Mouse (Mus musculus) liver, postnatal 0 days (tissue): ENCODE results near the gene Mgst2. TPM values are rescaled to one million over a fixed set of nuclear protein-coding genes. Genes with fewer than 3 reads are reported as not detected.

ENCODE experiments used
- ATAC-seq: fragments of 200-750 bp; cut with Nextera tagmentation; 2 replicates; pipeline ENCODE4 v1.8.0; 2017; ENCODE audit warnings: mild to moderate bottlenecking, moderate library complexity
- DNase-seq: peaks from one replicate; pipeline ENCODE4 v3.0.0-alpha.2; 2016
- H3K27ac ChIP-seq: fragments of 300-500 bp; sonication (generic); 2 replicates; pipeline ENCODE4 v1.5.1; 2014; ENCODE audit warnings: antibody characterized with exemption, moderate library complexity, mild to moderate bottlenecking, low read depth
- H3K27me3 ChIP-seq: fragments of 300-500 bp; sonication (generic); 2 replicates; pipeline ENCODE4 v1.6.1; 2014; ENCODE audit warnings: low read length, control low read depth, mixed read lengths; ENCODE audit not compliant: insufficient read depth
- H3K36me3 ChIP-seq: fragments of 300-500 bp; sonication (generic); replicated peaks from 2 replicates; pipeline ENCODE4 v1.6.1; 2014; ENCODE audit warnings: mild to moderate bottlenecking, control low read depth, low read length, moderate library complexity, mixed read lengths; ENCODE audit not compliant: insufficient read depth
- H3K4me1 ChIP-seq: fragments of 300-500 bp; sonication (generic); 2 replicates; pipeline ENCODE4 v1.6.1; 2014; ENCODE audit warnings: antibody characterized with exemption, mild to moderate bottlenecking, control low read depth; ENCODE audit not compliant: insufficient read depth
- H3K4me2 ChIP-seq: fragments of 300-500 bp; sonication (generic); 2 replicates; pipeline ENCODE4 v1.6.1; 2014; ENCODE audit warnings: low read depth, mild to moderate bottlenecking, low read length, moderate library complexity, mixed read lengths
- H3K4me3 ChIP-seq: fragments of 300-500 bp; sonication (generic); 2 replicates; pipeline ENCODE4 v1.5.1; 2014; ENCODE audit warnings: low read depth, low read length
- H3K9ac ChIP-seq: fragments of 300-500 bp; sonication (generic); replicated peaks from 2 replicates; pipeline ENCODE4 v1.6.1; 2014; ENCODE audit warnings: mild to moderate bottlenecking, moderate library complexity
- H3K9me3 ChIP-seq: fragments of 300-500 bp; sonication (generic); 2 replicates; pipeline ENCODE4 v1.6.1; 2016; ENCODE audit warnings: mild to moderate bottlenecking, control low read depth, low read length, mixed read lengths
- CTCF ChIP-seq: sonication (generic); IDR thresholded peaks from 2 replicates; pipeline ENCODE4 v1.5.1; 2016; ENCODE audit warnings: antibody characterized with exemption, low read depth
- EP300 ChIP-seq: IDR thresholded peaks from 2 replicates; pipeline ENCODE4 v1.6.1; 2016; ENCODE audit warnings: antibody characterized with exemption, low read depth, mild to moderate bottlenecking
- WGBS: fragments of 180-500 bp; shearing (Covaris S2); extraction: QIAGEN DNeasy Blood & Tissue Kit; methylation state at CpG from one replicate; pipeline ENCODE4 v1.1.7; 2014; ENCODE audit not compliant: insufficient replicate concordance; 5-methylcytosine and 5-hydroxymethylcytosine counted together
- polyA plus RNA-seq: library from polyadenylated mRNA; unstranded; fragments of >200 nt; fragmentation: Nextera tagmentation; extraction: Ambion mirVana; gene quantifications from 2 replicates; pipeline ENCODE4 v1.2.1, GENCODE M21; 2015

The Mgst2 gene
- polyA plus RNA-seq, 1 experiment from 2014 or later: 36.8 TPM

GRCm38 (mm10) chr3:51670414-51671070, 10.4 kb downstream of the Mgst2 start:
- no peak for DNase-seq
- H3K27ac ChIP-seq: peak overlapping the region; percentile 71
- H3K4me1 ChIP-seq: peaks cover 34% of the 10 kb centered on the region
- ATAC-seq: peak; percentile 82
- H3K4me2 ChIP-seq: peak overlapping the region; percentile 32
- H3K9me3 ChIP-seq: no peaks in the 10 kb centered on the region
- WGBS: 41% methylated on average over 5 of the region's 5 CpGs
- TF ChIP-seq EP300: peak; percentile 89
- TF ChIP-seq CTCF: no peak
- H3K27me3 ChIP-seq: no peaks in the 10 kb centered on the region
- no peaks in the 10 kb centered on the region; the same call in 1 of the 2 replicates for H3K36me3 ChIP-seq
- no peak overlapping the region for H3K9ac ChIP-seq
- no peak overlapping the region for H3K4me3 ChIP-seq

GRCm38 (mm10) chr3:51671071-51671469, 10.9 kb downstream of the Mgst2 start:
- no peak overlapping the region for H3K9ac ChIP-seq
- peak overlapping the region; percentile 71; the same call in 1 of the 2 replicates for H3K27ac ChIP-seq
- ATAC-seq (no peak), DNase-seq (no peak)
- H3K4me2 ChIP-seq: peak overlapping the region; percentile 32; the same call in 1 of the 2 replicates
- H3K27me3 ChIP-seq: no peaks in the 10 kb centered on the region
- WGBS: 78% methylated on average over 1 of the region's 1 CpGs
- no peaks in the 10 kb centered on the region; the same call in 1 of the 2 replicates for H3K36me3 ChIP-seq
- H3K4me1 ChIP-seq: peaks cover 34% of the 10 kb centered on the region
- TF ChIP-seq EP300: no peak
- TF ChIP-seq CTCF: no peak
- H3K4me3 ChIP-seq: no peak overlapping the region
- H3K9me3 ChIP-seq: no peaks in the 10 kb centered on the region

DNA sequence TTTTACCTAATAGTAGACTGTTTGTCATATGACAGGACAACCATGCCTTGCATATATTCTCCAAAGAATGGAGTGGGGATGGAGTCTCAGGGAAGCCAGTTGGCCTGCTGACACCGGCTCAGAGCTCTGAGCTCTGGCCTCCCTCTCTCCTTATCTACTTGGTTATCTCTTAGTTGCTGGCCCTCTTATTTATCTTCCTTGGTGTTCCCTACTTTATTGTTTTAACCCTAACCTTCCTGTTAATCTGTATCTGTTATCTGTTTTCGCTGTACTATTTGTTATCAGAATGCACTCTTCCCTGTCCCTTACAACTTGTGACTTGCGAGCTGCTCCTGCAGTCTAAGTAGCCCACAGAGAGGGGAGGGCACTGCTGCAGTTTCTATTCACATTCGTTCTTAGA, 12.5 kb downstream of the Mgst2 start:
- ATAC-seq (no peak), DNase-seq (no peak)
- H3K4me2 ChIP-seq: no peak overlapping the region
- 43% methylated on average over 4 of the region's 4 CpGs for WGBS
- peaks cover 34% of the 10 kb centered on the region for H3K4me1 ChIP-seq
- H3K4me3 ChIP-seq: no peak overlapping the region
- no peaks in the 10 kb centered on the region; the same call in 1 of the 2 replicates for H3K36me3 ChIP-seq
- TF ChIP-seq EP300 (no peak), CTCF (no peak)
- H3K9ac ChIP-seq: no peak overlapping the region
- H3K9me3 ChIP-seq: no peaks in the 10 kb centered on the region
- no peaks in the 10 kb centered on the region for H3K27me3 ChIP-seq
- H3K27ac ChIP-seq: no peak overlapping the region

DNA sequence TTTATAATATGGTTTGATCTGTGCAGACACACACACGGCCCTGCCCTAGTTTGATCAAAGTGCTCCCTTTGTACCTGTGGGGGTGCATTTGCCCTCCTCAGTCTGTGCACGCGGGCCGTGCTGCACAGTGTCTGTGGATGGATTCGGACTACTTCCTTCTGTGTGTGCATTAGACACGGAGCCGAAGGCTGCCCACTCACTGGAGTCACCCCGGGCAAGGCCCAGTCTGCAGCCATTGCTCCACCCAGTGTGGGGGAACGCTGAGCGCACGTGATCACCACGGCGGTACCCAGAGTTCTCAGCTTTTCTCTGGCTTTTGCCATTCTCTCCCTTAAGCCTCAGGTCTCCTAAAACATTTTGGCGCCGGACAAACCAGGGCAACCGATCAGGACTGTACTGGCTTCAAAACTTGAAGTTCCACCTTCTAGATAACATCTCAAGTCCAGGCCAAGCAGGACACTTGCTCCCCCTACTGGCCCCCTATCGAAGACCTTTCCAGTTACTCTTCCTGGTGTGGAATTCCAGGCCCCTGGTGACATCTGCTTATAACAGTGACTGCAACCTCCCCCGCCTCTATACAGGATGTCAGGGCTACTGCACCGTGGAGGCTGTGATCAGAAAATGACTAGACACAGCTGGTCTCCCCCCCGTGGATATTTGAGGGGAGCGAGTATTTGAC, 13.4 kb downstream of the Mgst2 start:
- Histone ChIP-seq H3K9me3 (no peaks in the 10 kb centered on the region), H3K9ac (no peak overlapping the region), H3K4me2 (0 out of 2 replicates have a peak overlapping the region, but pooled peaks have one; percentile 26), H3K27me3 (no peaks in the 10 kb centered on the region), H3K36me3 (no peaks in the 10 kb centered on the region; the same call in 1 of the 2 replicates), H3K4me3 (no peak overlapping the region), H3K4me1 (peaks cover 34% of the 10 kb centered on the region), H3K27ac (no peak overlapping the region)
- ATAC-seq (0 out of 2 replicates have a peak, but pooled peaks have one; percentile 20), DNase-seq (peak; percentile 63)
- no peak for TF ChIP-seq EP300
- peak; percentile 74 for TF ChIP-seq CTCF
- WGBS: 67% methylated on average over 21 of the region's 21 CpGs

- ATAC-seq: no peak
- H3K27me3 ChIP-seq: no peaks in the 10 kb centered on the region
- WGBS: 73% methylated on average over 3 of the region's 3 CpGs
- H3K9me3 ChIP-seq: no peaks in the 10 kb centered on the region
- no peak overlapping the region for H3K4me3 ChIP-seq
- H3K4me1 ChIP-seq: peaks cover 32% of the 10 kb centered on the region
- DNase-seq: no peak
- H3K27ac ChIP-seq: no peak overlapping the region
- H3K36me3 ChIP-seq: no peaks in the 10 kb centered on the region
- TF ChIP-seq CTCF: no peak
- TF ChIP-seq EP300: no peak
- H3K9ac ChIP-seq: no peak overlapping the region
- no peak overlapping the region for H3K4me2 ChIP-seq
Measured at GRCm38 (mm10) chr3:51674963-51675362, 14.8 kb downstream of the Mgst2 start.

- TF ChIP-seq EP300 (no peak), CTCF (no peak)
- no peaks in the 10 kb centered on the region for H3K27me3 ChIP-seq
- H3K36me3 ChIP-seq: peaks cover 10% of the 10 kb centered on the region
- H3K9ac ChIP-seq: no peak overlapping the region
- no peaks in the 10 kb centered on the region for H3K4me1 ChIP-seq
- no peak overlapping the region for H3K27ac ChIP-seq
- 90% methylated on average over 6 of the region's 6 CpGs for WGBS
- DNase-seq (no peak), ATAC-seq (no peak)
- H3K9me3 ChIP-seq: no peaks in the 10 kb centered on the region
- no peak overlapping the region for H3K4me2 ChIP-seq
- no peak overlapping the region for H3K4me3 ChIP-seq
Measured at GRCm38 (mm10) chr3:51685539-51685938, 25.4 kb downstream of the Mgst2 start.
